Mouse (Mus musculus) CH12F3 (cell line): ENCODE data around the gene Rtkn2.

Experiments used
- in situ Hi-C: fragments of 300-500 bp; cut with MboI; formaldehyde crosslinking; loops from 2 replicates; pipeline ENCODE4 v1.14.3; 2020; ENCODE audit warnings: low sequenced_read_pairs

The Rtkn2 gene

DNA sequence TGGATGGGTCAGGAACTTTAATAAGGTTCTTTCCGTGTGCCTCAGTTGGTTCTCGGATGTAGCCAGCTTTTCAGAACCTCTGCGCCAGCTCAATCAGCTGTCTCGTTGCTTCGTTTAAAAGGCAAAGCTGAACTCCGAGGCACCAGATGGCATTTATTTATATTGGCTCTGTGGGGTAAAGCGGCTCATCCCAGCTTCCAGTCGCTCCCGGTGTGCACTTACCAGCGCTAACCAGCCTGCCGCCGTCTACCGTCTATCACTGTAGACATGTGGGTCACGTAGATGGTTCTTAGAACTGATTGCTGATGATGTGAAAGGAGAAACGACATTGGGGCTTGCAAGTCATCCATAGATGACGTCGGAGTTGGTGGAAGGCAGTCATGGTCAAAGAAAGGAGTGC lies 5.7 kb downstream of the Rtkn2 start:
- in situ Hi-C loops = loop anchor here (10.0 kb wide), 1 partner anchor 110 kb away; no protein-coding TSS in a partner anchor

- in situ Hi-C loops = no loop called here
Observed at GRCm38 (mm10) chr10:67995356-67995755, 16.0 kb downstream of the Rtkn2 start.

- in situ Hi-C loops = no loop called here
Observed at GRCm38 (mm10) chr10:67996171-67996570, 16.8 kb downstream of the Rtkn2 start.

DNA sequence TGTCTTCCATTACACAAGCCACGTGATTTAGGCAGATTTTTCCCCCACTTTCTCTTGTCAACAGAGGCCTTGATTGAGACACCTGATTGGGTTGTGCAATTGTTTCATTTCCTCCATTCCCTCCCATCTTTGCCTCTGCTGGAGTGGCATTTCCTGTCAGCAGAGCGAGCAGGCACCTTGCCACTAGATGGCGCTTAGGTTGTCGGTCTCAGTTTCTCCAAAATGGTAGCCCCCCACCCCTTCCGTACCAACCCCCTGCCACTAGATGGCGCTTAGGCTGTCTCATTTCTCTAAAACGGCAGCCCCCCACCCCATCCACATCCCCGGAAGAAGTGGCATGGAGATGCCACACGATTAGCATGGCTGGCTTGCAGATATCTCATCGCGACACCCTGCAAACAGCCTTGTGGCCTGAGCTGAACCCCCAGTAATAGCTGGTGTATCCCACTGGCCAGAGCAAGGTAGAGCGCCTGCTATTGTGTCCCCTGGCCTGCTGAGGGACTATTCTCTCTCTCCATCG lies 18.8 kb downstream of the Rtkn2 start:
- in situ Hi-C loops = no loop called here

DNA sequence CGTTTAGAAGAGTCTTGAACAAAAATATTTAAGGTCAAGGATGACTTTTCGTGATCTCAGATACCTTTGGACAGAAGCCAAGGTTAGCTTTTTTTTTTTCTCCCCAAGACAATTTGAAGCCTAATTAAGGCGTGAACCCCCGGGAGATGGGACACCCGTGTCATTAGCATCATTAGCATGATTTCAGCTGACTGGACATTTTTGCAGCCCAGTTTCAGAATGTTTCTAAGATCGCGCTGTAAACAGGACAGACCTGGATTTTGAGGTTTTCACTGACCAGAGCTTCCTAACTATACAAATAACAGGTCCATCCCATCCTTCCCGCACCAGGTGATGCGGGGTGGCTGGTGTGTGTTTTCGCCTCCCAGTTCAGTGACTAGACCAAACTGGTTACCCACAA lies 19.8 kb downstream of the Rtkn2 start:
- in situ Hi-C loops = no loop called here

- in situ Hi-C loops = loop anchor here (10.0 kb wide), 1 partner anchor 143 kb away; no protein-coding TSS in a partner anchor
Observed at GRCm38 (mm10) chr10:68001456-68001855, 22.1 kb downstream of the Rtkn2 start.

- in situ Hi-C loops = loop anchor here (10.0 kb wide), 1 partner anchor 141 kb away; no protein-coding TSS in a partner anchor
Observed at GRCm38 (mm10) chr10:68003651-68004422, 24.5 kb downstream of the Rtkn2 start.

GRCm38 (mm10) chr10:68005404-68005803 lies 26.0 kb downstream of the Rtkn2 start:
- in situ Hi-C loops = loop anchor here (10.0 kb wide), 1 partner anchor 139 kb away; no protein-coding TSS in a partner anchor

GRCm38 (mm10) chr10:68006491-68006890 lies 27.1 kb downstream of the Rtkn2 start:
- in situ Hi-C loops = loop anchor here (10.0 kb wide), 1 partner anchor 138 kb away; no protein-coding TSS in a partner anchor

DNA sequence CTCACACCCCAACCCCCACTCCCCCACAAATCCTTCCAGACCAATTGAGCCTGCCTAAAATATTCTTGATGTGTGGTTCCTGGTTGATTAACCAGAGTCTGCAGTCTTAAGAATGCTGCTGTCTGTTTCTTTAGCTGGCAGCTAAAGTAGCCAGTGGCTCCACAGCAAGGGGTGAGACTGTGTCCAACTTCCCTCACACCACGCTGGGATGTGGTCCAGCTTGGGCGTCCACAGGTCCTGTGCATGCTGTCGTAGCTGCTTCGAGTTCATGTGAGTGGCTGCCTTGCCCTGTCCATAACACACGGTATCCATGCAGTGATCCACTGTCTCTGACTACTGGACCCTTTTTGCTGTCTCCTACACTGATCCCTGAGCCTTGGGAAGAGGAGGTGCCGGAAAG lies 27.7 kb downstream of the Rtkn2 start:
- in situ Hi-C loops = loop anchor here (10.0 kb wide), 1 partner anchor 138 kb away; no protein-coding TSS in a partner anchor

DNA sequence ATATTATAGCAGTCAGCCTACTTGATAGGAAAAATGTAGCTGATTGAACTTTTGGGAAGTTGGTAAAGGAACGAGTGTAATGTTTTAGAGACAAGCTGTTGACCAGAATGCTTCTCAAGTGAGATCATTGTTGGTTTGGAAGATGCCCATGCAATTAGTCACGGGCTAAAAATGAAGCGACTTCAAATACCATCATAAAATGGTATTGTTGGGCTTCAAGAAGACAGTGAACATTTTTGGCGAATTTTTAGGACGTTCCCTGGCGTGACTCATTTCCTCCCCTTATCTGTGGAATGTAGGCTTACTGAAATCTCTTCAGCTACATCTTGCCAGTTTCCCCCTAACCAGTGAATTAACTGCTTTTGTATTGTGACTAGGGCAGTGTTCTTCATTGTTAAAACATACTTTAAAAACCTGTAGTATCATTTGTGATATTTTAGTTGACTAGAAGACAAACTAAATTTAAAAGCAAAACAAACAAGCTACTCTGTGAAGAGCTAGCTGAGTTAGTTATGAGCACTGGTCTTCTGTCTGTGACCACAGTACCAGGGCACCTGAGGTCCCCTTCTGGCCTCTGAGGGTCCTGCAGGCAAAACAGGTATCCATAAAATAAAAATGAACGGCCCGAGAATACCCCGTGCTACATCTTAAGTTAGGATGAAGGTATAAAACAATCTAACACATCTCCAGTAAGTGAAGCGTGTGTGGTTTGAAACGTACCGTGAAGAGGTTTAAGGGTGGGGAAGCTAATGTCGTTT lies 29.0 kb downstream of the Rtkn2 start:
- in situ Hi-C loops = loop anchor here (10.0 kb wide), 1 partner anchor 136 kb away; no protein-coding TSS in a partner anchor

DNA sequence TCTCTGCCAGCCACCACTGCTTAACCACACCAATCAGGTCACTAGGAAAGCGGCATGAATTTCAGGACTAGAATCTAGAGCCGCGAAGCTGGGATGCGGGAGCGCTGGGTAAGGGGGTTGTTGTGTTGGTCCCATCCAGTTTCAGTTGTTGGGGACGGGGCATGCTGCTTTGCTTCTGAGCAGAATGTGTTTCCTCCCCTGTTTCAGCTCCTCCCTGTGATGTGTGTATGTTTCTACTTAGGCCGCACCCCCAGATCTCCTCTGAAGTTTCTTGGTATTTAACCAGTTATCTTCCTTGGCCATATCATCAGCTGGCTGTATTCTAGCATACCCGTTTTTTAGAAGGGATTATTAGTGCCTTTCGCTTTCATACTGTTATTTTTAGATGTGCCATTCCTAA lies 29.9 kb downstream of the Rtkn2 start:
- in situ Hi-C loops = loop anchor here (10.0 kb wide), 1 partner anchor 136 kb away; no protein-coding TSS in a partner anchor

- in situ Hi-C loops = loop anchor here (10.0 kb wide), 1 partner anchor 135 kb away; no protein-coding TSS in a partner anchor
Observed at GRCm38 (mm10) chr10:68009867-68010266, 30.5 kb downstream of the Rtkn2 start.

DNA sequence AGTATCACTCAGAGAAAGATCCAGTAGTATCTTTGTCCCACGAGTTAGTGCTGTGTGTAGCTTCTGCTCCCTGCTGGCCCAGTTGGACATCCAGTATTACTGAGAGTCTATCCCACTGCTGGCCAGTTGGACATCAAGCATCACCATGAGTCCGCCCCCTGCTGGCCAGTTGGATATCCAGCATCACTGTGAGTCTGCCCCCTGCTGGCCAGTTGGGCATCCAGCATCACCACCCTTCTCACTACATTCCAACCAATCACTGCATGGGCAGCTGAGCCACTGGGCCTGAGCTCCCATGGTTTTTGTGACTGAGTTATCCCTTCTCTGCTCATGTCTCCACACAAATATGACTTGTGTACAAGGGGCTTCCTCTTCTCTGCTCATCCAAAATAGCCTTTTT lies 33.8 kb downstream of the Rtkn2 start:
- in situ Hi-C loops = no loop called here

- in situ Hi-C loops = no loop called here
Observed at GRCm38 (mm10) chr10:68020755-68021154, 41.4 kb downstream of the Rtkn2 start.

DNA sequence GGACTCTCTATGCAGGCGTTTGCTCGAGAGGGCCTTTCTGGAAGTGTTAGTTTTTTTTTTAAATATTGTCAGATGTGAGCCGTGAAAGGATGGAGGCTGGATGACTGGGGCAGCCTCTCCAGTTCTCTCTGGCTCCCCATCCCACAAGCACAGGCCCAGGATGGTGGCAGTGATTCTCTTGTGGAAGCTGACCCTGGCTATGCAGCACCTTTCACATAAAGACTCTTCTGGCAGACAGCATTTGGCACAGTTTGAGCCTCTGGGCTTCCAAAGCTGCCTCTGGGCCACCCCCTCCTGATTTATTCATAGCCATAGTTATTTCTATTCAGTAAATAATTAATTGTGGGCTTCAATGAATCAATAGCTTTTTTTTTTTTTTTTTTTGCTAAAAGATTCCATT lies 46.3 kb downstream of the Rtkn2 start:
- in situ Hi-C loops = no loop called here

GRCm38 (mm10) chr10:68028327-68029080 lies 49.1 kb downstream of the Rtkn2 start:
- in situ Hi-C loops = no loop called here

DNA sequence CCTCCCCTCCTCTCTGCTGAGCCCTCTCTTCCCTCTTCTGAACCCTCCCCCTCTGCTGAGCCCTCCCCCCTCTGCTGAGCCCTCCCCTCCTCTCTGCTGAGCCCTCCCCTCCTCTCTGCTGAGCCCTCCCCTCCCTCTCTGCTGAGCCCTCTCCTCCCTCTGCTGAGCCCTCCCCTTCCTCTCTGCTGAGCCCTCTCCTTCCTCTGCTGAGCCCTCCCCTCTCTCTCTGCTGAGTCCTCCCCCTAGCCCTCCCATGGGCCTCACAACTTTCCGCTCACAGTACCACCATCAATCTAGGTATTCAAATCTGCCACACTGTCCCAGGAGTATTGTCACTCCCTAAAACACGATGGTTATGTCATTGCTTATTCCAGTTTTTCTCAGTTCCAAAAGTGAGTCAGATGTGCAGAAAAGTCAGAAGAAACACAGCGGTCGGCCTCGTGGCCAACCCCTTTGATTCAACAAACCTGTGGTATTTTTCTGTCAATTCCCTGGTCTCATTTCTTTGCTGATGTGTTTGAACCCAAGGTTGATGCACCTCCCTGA lies 49.8 kb downstream of the Rtkn2 start:
- in situ Hi-C loops = no loop called here

DNA sequence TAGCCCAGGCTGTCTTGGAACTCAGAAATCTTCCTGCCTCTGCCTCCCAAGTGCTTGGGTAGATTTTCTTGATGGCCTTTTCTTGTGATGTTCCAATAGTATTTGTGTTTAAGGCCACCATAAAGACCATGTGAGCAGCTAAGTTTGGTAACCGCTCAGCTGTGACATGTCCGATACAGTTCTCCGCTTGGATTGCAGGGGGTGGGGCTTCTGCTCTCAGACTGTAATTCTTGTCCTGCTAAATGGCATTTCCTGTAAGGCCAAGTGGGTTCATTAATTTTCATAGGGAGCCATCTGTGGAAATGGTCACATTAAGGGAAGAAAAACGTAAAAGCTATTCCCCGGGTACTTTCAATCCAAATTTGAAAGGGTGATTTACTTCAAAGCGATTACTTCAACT lies 50.7 kb downstream of the Rtkn2 start:
- in situ Hi-C loops = no loop called here

- in situ Hi-C loops = no loop called here
Observed at GRCm38 (mm10) chr10:68035707-68036367, 56.5 kb downstream of the Rtkn2 start.
